Mouse (Mus musculus) heart, postnatal 10 days (tissue): ENCODE data around the gene Atg9b. TPM values are rescaled to one million over a fixed set of nuclear protein-coding genes. Genes with fewer than 3 reads are reported as not detected.

ENCODE experiments used
- total RNA-seq, 2 experiments: library from RNA; stranded (reverse); gene quantifications; 2 replicates each; pipeline ENCODE4 v1.2.3; 2021

Gene Atg9b
- total RNA-seq, 2 experiments from 2014 or later = 0.62 to 0.89 TPM

Other genes with a start within 250 kb of the Atg9b start
- 10 to 100 TPM in 1 of 2 experiments, 1 to 10 TPM in 1; 9.1 to 10.7 TPM for gene Nupl2, start 227.2 kb downstream of the Atg9b start, total RNA-seq
- 10 to 100 TPM; 90.5 to 93.9 TPM for gene Kcnh2, start 40.5 kb downstream of the Atg9b start, total RNA-seq
- 10 to 100 TPM; 44.0 to 44.4 TPM for gene Nos3, start 27.3 kb downstream of the Atg9b start, total RNA-seq
- gene Abcb8, start 1.5 kb upstream of the Atg9b start, total RNA-seq = 10 to 100 TPM; 85.0 to 88.5 TPM
- under 1 TPM; 0.12 to 0.22 TPM for gene Asic3, start 21.2 kb upstream of the Atg9b start, total RNA-seq
- 10 to 100 TPM; 21.5 to 25.0 TPM for gene Cdk5, start 31.4 kb upstream of the Atg9b start, total RNA-seq
- 10 to 100 TPM; 49.2 to 52.4 TPM for gene Slc4a2, start 31.7 kb upstream of the Atg9b start, total RNA-seq
- 100 to 1,000 TPM; 207 to 209 TPM for gene Fastk, start 53.1 kb upstream of the Atg9b start, total RNA-seq
- gene Tmub1, start 55.7 kb upstream of the Atg9b start, total RNA-seq = 10 to 100 TPM in 1 of 2 experiments, 1 to 10 TPM in 1; 9.6 to 10.7 TPM
- gene Agap3, start 60.0 kb upstream of the Atg9b start, total RNA-seq = 10 to 100 TPM; 83.1 to 84.8 TPM
- gene Gbx1, start 135.1 kb upstream of the Atg9b start, total RNA-seq = under 1 TPM in 1 of 2 experiments, not detected in 1; 0.10 TPM
- 10 to 100 TPM; 41.9 to 47.0 TPM for gene Asb10, start 148.8 kb upstream of the Atg9b start, total RNA-seq
- not detected for gene 4931409K22Rik, start 164.7 kb upstream of the Atg9b start, total RNA-seq
- gene Abcf2, start 185.3 kb upstream of the Atg9b start, total RNA-seq = 10 to 100 TPM; 44.2 to 47.5 TPM
- gene Chpf2, start 194.6 kb upstream of the Atg9b start, total RNA-seq = 10 to 100 TPM; 19.4 to 19.8 TPM
- 10 to 100 TPM; 61.4 to 67.8 TPM for gene Smarcd3, start 232.3 kb upstream of the Atg9b start, total RNA-seq